Mouse (Mus musculus) neural tube, embryonic 15.5 days (tissue): ENCODE results near the gene Adgrf1. TPM values are rescaled to one million over a fixed set of nuclear protein-coding genes. Genes with fewer than 3 reads are reported as not detected.

Source experiments
- ATAC-seq: fragments of 200-750 bp; cut with Nextera tagmentation; 2 replicates; pipeline ENCODE4 v1.8.0; 2017; ENCODE audit warnings: mild to moderate bottlenecking, moderate TSS enrichment, moderate library complexity; ENCODE audit not compliant: low FRiP score
- H3K27ac ChIP-seq: fragments of 300-500 bp; sonication (generic); replicated peaks from 2 replicates; pipeline ENCODE4 v1.5.1; 2015; ENCODE audit warnings: mild to moderate bottlenecking, inconsistent platforms
- H3K27me3 ChIP-seq: fragments of 300-500 bp; sonication (generic); replicated peaks from 2 replicates; pipeline ENCODE4 v1.6.1; 2015; ENCODE audit warnings: inconsistent platforms
- H3K36me3 ChIP-seq: fragments of 300-500 bp; sonication (generic); 2 replicates; pipeline ENCODE4 v1.6.1; 2015; ENCODE audit warnings: inconsistent platforms
- H3K4me1 ChIP-seq: fragments of 300-500 bp; sonication (generic); 2 replicates; pipeline ENCODE4 v1.6.1; 2015; ENCODE audit warnings: inconsistent platforms
- H3K4me2 ChIP-seq: fragments of 300-500 bp; sonication (generic); 2 replicates; pipeline ENCODE4 v1.6.1; 2015; ENCODE audit warnings: inconsistent platforms, mild to moderate bottlenecking, moderate library complexity
- H3K4me3 ChIP-seq: fragments of 300-500 bp; sonication (generic); replicated peaks from 2 replicates; pipeline ENCODE4 v1.5.1; 2015; ENCODE audit warnings: mild to moderate bottlenecking, inconsistent platforms
- H3K9ac ChIP-seq: fragments of 300-500 bp; sonication (generic); replicated peaks from 2 replicates; pipeline ENCODE4 v1.6.1; 2015; ENCODE audit warnings: mild to moderate bottlenecking, inconsistent platforms
- H3K9me3 ChIP-seq: fragments of 300-500 bp; sonication (generic); replicated peaks from 2 replicates; pipeline ENCODE4 v1.6.1; 2016; ENCODE audit warnings: inconsistent platforms
- WGBS: fragments of 180-500 bp; shearing (Covaris S2); methylation state at CpG from one replicate; pipeline ENCODE4 v1.1.7; 2015; ENCODE audit warnings: mixed read lengths; 5-methylcytosine and 5-hydroxymethylcytosine counted together
- polyA plus RNA-seq: library from polyadenylated mRNA; unstranded; fragments of >200 nt; fragmentation: Nextera tagmentation; extraction: Ambion mirVana; gene quantifications from 2 replicates; pipeline ENCODE4 v1.2.1, GENCODE M21; 2015

The Adgrf1 gene
- polyA plus RNA-seq, 1 experiment from 2014 or later = not detected

- ATAC-seq = peak; percentile 24; the same call in 1 of the 2 replicates
Observed at GRCm38 (mm10) chr17:43251249-43252125, 18.6 kb upstream of the Adgrf1 start.

GRCm38 (mm10) chr17:43252846-43253245 lies 17.3 kb upstream of the Adgrf1 start:
- no peak overlapping the region for H3K9ac ChIP-seq
- peaks cover 5% of the 10 kb centered on the region for H3K4me1 ChIP-seq
- no peaks in the 10 kb centered on the region for H3K27me3 ChIP-seq
- no peak overlapping the region for H3K27ac ChIP-seq
- no peak for ATAC-seq
- no peaks in the 10 kb centered on the region for H3K9me3 ChIP-seq
- no peak overlapping the region for H3K4me2 ChIP-seq
- WGBS = 62% methylated on average over 11 of the region's 11 CpGs
- no peak overlapping the region for H3K4me3 ChIP-seq
- H3K36me3 ChIP-seq = no peaks in the 10 kb centered on the region

More at GRCm38 (mm10) chr17:43251249-43252125, 18.6 kb upstream of the Adgrf1 start:
- no peak overlapping the region for H3K27ac ChIP-seq
- no peaks in the 10 kb centered on the region for H3K36me3 ChIP-seq
- no peak overlapping the region for H3K4me2 ChIP-seq
- 52% methylated on average over 5 of the region's 5 CpGs for WGBS
- no peak overlapping the region for H3K4me3 ChIP-seq
- H3K27me3 ChIP-seq = no peaks in the 10 kb centered on the region
- H3K9me3 ChIP-seq = no peaks in the 10 kb centered on the region
- no peak overlapping the region for H3K9ac ChIP-seq
- peaks cover 5% of the 10 kb centered on the region for H3K4me1 ChIP-seq

GRCm38 (mm10) chr17:43254261-43254660 lies 15.9 kb upstream of the Adgrf1 start:
- WGBS = 75% methylated on average over 3 of the region's 3 CpGs
- no peak overlapping the region for H3K27ac ChIP-seq
- ATAC-seq = no peak

GRCm38 (mm10) chr17:43256536-43257135 lies 13.5 kb upstream of the Adgrf1 start:
- Histone ChIP-seq H3K4me3 (no peak overlapping the region), H3K9ac (no peak overlapping the region), H3K4me1 (no peaks in the 10 kb centered on the region), H3K27me3 (no peaks in the 10 kb centered on the region), H3K36me3 (no peaks in the 10 kb centered on the region), H3K9me3 (no peaks in the 10 kb centered on the region), H3K27ac (no peak overlapping the region), H3K4me2 (no peak overlapping the region)
- WGBS = 77% methylated on average over 12 of the region's 12 CpGs
- no peak for ATAC-seq

More at GRCm38 (mm10) chr17:43254261-43254660, 15.9 kb upstream of the Adgrf1 start:
- H3K9me3 ChIP-seq = no peaks in the 10 kb centered on the region
- peaks cover 5% of the 10 kb centered on the region for H3K4me1 ChIP-seq
- no peak overlapping the region for H3K9ac ChIP-seq
- H3K36me3 ChIP-seq = no peaks in the 10 kb centered on the region
- H3K4me3 ChIP-seq = no peak overlapping the region
- H3K4me2 ChIP-seq = no peak overlapping the region
- no peaks in the 10 kb centered on the region for H3K27me3 ChIP-seq

- WGBS = 93% methylated on average over 1 of the region's 1 CpGs
- H3K9ac ChIP-seq = no peak overlapping the region
- H3K4me1 ChIP-seq = no peaks in the 10 kb centered on the region
- H3K4me3 ChIP-seq = no peak overlapping the region
- peaks cover 7% of the 10 kb centered on the region; the same call in 1 of the 2 replicates for H3K9me3 ChIP-seq
- H3K27ac ChIP-seq = no peak overlapping the region
- H3K4me2 ChIP-seq = no peak overlapping the region
- ATAC-seq = peak; percentile 61; the same call in 1 of the 2 replicates
- no peaks in the 10 kb centered on the region for H3K27me3 ChIP-seq
- no peaks in the 10 kb centered on the region for H3K36me3 ChIP-seq
Observed at GRCm38 (mm10) chr17:43257699-43258098, 12.4 kb upstream of the Adgrf1 start.

- H3K4me1 ChIP-seq = 0 out of 2 replicates have a peak, but pooled peaks cover 2% of the 10 kb centered on the region
- H3K4me3 ChIP-seq = no peak overlapping the region
- no peaks in the 10 kb centered on the region for H3K36me3 ChIP-seq
- no peak overlapping the region for H3K9ac ChIP-seq
- 94% methylated on average over 5 of the region's 5 CpGs for WGBS
- H3K27me3 ChIP-seq = no peaks in the 10 kb centered on the region
- ATAC-seq = no peak
- no peak overlapping the region for H3K4me2 ChIP-seq
- H3K9me3 ChIP-seq = peaks cover 7% of the 10 kb centered on the region; the same call in 1 of the 2 replicates
- H3K27ac ChIP-seq = no peak overlapping the region
Observed at GRCm38 (mm10) chr17:43261937-43262336, 8.2 kb upstream of the Adgrf1 start.

- H3K36me3 ChIP-seq = no peaks in the 10 kb centered on the region
- 0 out of 2 replicates have a peak, but pooled peaks have one; percentile 19 for ATAC-seq
- H3K4me1 ChIP-seq = 0 out of 2 replicates have a peak, but pooled peaks cover 2% of the 10 kb centered on the region
- no peaks in the 10 kb centered on the region for H3K27me3 ChIP-seq
- peaks cover 7% of the 10 kb centered on the region; the same call in 1 of the 2 replicates for H3K9me3 ChIP-seq
- no peak overlapping the region for H3K4me3 ChIP-seq
- 81% methylated on average over 7 of the region's 7 CpGs for WGBS
- no peak overlapping the region for H3K27ac ChIP-seq
- no peak overlapping the region for H3K9ac ChIP-seq
- 0 out of 2 replicates have a peak overlapping the region, but pooled peaks have one; percentile 27 for H3K4me2 ChIP-seq
Observed at GRCm38 (mm10) chr17:43264739-43265138, 5.4 kb upstream of the Adgrf1 start.

GRCm38 (mm10) chr17:43265178-43265837 lies 4.8 kb upstream of the Adgrf1 start:
- H3K4me3 ChIP-seq = no peak overlapping the region
- no peaks in the 10 kb centered on the region for H3K27me3 ChIP-seq
- H3K9ac ChIP-seq = no peak overlapping the region
- peak; percentile 90 for ATAC-seq
- no peaks in the 10 kb centered on the region for H3K36me3 ChIP-seq
- no peak overlapping the region for H3K27ac ChIP-seq
- peaks cover 7% of the 10 kb centered on the region; the same call in 1 of the 2 replicates for H3K9me3 ChIP-seq
- H3K4me2 ChIP-seq = peak overlapping the region; percentile 27
- 0 out of 2 replicates have a peak, but pooled peaks cover 2% of the 10 kb centered on the region for H3K4me1 ChIP-seq
- WGBS = 24% methylated on average over 26 of the region's 26 CpGs

GRCm38 (mm10) chr17:43265944-43266343 lies 4.2 kb upstream of the Adgrf1 start:
- Histone ChIP-seq H3K27ac (no peak overlapping the region), H3K9me3 (peaks cover 7% of the 10 kb centered on the region; the same call in 1 of the 2 replicates), H3K27me3 (no peaks in the 10 kb centered on the region), H3K4me2 (no peak overlapping the region), H3K4me3 (no peak overlapping the region), H3K9ac (no peak overlapping the region), H3K36me3 (no peaks in the 10 kb centered on the region), H3K4me1 (0 out of 2 replicates have a peak, but pooled peaks cover 2% of the 10 kb centered on the region)
- WGBS = 93% methylated on average over 6 of the region's 6 CpGs
- no peak for ATAC-seq

- Histone ChIP-seq H3K9me3 (peaks cover 7% of the 10 kb centered on the region; the same call in 1 of the 2 replicates), H3K27ac (no peak overlapping the region), H3K4me3 (no peak overlapping the region), H3K36me3 (no peaks in the 10 kb centered on the region), H3K27me3 (no peaks in the 10 kb centered on the region), H3K9ac (no peak overlapping the region), H3K4me1 (0 out of 2 replicates have a peak, but pooled peaks cover 2% of the 10 kb centered on the region), H3K4me2 (no peak overlapping the region)
- 88% methylated on average over 2 of the region's 2 CpGs for WGBS
- no peak for ATAC-seq
Observed at GRCm38 (mm10) chr17:43266636-43267035, 3.5 kb upstream of the Adgrf1 start.

GRCm38 (mm10) chr17:43267046-43267749 lies 2.9 kb upstream of the Adgrf1 start:
- H3K4me2 ChIP-seq = no peak overlapping the region
- H3K27me3 ChIP-seq = no peaks in the 10 kb centered on the region
- no peak overlapping the region for H3K9ac ChIP-seq
- H3K9me3 ChIP-seq = peaks cover 3% of the 10 kb centered on the region; the same call in 1 of the 2 replicates
- no peak for ATAC-seq
- H3K4me3 ChIP-seq = no peak overlapping the region
- no peaks in the 10 kb centered on the region for H3K36me3 ChIP-seq
- 0 out of 2 replicates have a peak, but pooled peaks cover 2% of the 10 kb centered on the region for H3K4me1 ChIP-seq
- whole genome bisulfite sequencing = 92% methylated on average over 9 of the region's 9 CpGs
- no peak overlapping the region for H3K27ac ChIP-seq
